Mouse (Mus musculus) gastrocnemius, adult 8-10 months (tissue): ENCODE data around the gene 2610028H24Rik. TPM values are rescaled to one million over a fixed set of nuclear protein-coding genes. Genes with fewer than 3 reads are reported as not detected.

Experiments used
- DNase-seq, 2 experiments: peaks; one replicate each; pipeline ENCODE4 v3.0.0; 2022; ENCODE audit warnings: low spot score in 2 of 2
- total RNA-seq, 4 experiments: library from RNA; stranded (reverse); gene quantifications; 2 replicates each; pipeline ENCODE4 v1.2.4; 2022

2610028H24Rik gene
- total RNA-seq, 4 experiments from 2014 or later, result not detected

- no peak for DNase-seq
Measured at GRCm38 (mm10) chr10:76488265-76488664, 39.4 kb downstream of the 2610028H24Rik start.

- no peak for DNase-seq
Measured at GRCm38 (mm10) chr10:76489205-76489604, 40.3 kb downstream of the 2610028H24Rik start.

- DNase-seq, result no peak
Measured at GRCm38 (mm10) chr10:76493527-76493926, 44.6 kb downstream of the 2610028H24Rik start.

- DNase-seq, result no peak
Measured at GRCm38 (mm10) chr10:76495501-76495900, 46.6 kb downstream of the 2610028H24Rik start.

- DNase-seq, result no peak
Measured at GRCm38 (mm10) chr10:76496366-76496765, 47.5 kb downstream of the 2610028H24Rik start.

GRCm38 (mm10) chr10:76497522-76497921 is 48.6 kb downstream of the 2610028H24Rik start:
- DNase-seq, result no peak

- DNase-seq, result no peak
Measured at GRCm38 (mm10) chr10:76504271-76504943, 55.5 kb downstream of the 2610028H24Rik start.

- no peak for DNase-seq
Measured at GRCm38 (mm10) chr10:76505865-76506264, 57.0 kb downstream of the 2610028H24Rik start.

Other genes starting within 250 kb of the 2610028H24Rik start
- gene Prmt2, start 211.2 kb upstream of the 2610028H24Rik start, total RNA-seq, result 1 to 10 TPM; 2.1 to 3.3 (median 3.0) TPM
- 1 to 10 TPM; 1.2 to 3.0 (median 2.4) TPM for gene S100b, start 195.2 kb upstream of the 2610028H24Rik start, total RNA-seq
- 1 to 10 TPM; 2.6 to 4.3 (median 2.8) TPM for gene Dip2a, start 103.8 kb upstream of the 2610028H24Rik start, total RNA-seq
- gene AC141477.1, start 8.6 kb upstream of the 2610028H24Rik start, total RNA-seq, result not detected
- 10 to 100 TPM; 53.2 to 69.0 (median 59.0) TPM for gene Pcnt, start 6.3 kb upstream of the 2610028H24Rik start, total RNA-seq
- gene Mcm3ap, start 19.8 kb downstream of the 2610028H24Rik start, total RNA-seq, result 10 to 100 TPM; 15.6 to 19.9 (median 17.2) TPM
- 1 to 10 TPM; 3.7 to 4.4 (median 4.2) TPM for gene Ybey, start 20.0 kb downstream of the 2610028H24Rik start, total RNA-seq
- 1 to 10 TPM; 4.4 to 8.1 (median 7.2) TPM for gene Lss, start 82.5 kb downstream of the 2610028H24Rik start, total RNA-seq
- not detected for gene Spatc1l, start 113.2 kb downstream of the 2610028H24Rik start, total RNA-seq
- under 1 TPM in 1 of 4 experiments, not detected in 3; 0.27 TPM for gene Ftcd, start 126.6 kb downstream of the 2610028H24Rik start, total RNA-seq
- gene Col6a2, start 174.5 kb downstream of the 2610028H24Rik start, total RNA-seq, result 10 to 100 TPM; 15.1 to 28.1 (median 17.1) TPM